27 mouse cellular contexts compared by ENCODE assay signal in genomic region chr9:16489661-16490060, GRCm38 (mm10). TPM values are rescaled to one million over a fixed set of nuclear protein-coding genes. Genes with fewer than 3 reads are reported as not detected.
A peak's percentile ranks its signal among the peaks of the same experiment; 100 is the strongest.
DNase-seq lines count a peak whose midpoint lies in the region; ATAC-seq and TF ChIP-seq lines count a peak whose summit lies in the region.
"Had no signal": no experiment of that assay in that cellular context is flagged by ENCODE, and none has a peak within 500 bp of the region (broad histone marks: within the 10 kb centered on the region; RNA-seq: fewer than 3 reads in every experiment).

No protein-coding gene starts in this region.

- H3K27ac ChIP-seq in hindbrain, embryonic 13.5 days = 0 out of 2 replicates have a peak overlapping the region, but pooled peaks have one; percentile 44
- no peak overlapping the region for H3K27ac ChIP-seq in hindbrain, embryonic 10.5 days
- H3K27ac ChIP-seq in forebrain, embryonic 13.5 days = peak overlapping the region; percentile 58; the same call in 1 of the 2 replicates
- H3K27ac ChIP-seq in hindbrain, postnatal 0 days = no peak overlapping the region
- H3K27ac ChIP-seq in liver, postnatal 0 days (ENCODE audit: low read depth) = no peak overlapping the region
- H3K27ac ChIP-seq in stomach, postnatal 0 days (replicated peaks) = no peak overlapping the region
- H3K27ac ChIP-seq: embryonic facial prominence, embryonic 12.5 days; heart, adult 2 months; heart, embryonic 15.5 days; kidney, postnatal 0 days; left cerebral cortex, adult 2 months; limb, embryonic 10.5 days; liver, embryonic 15.5 days; macrophage had no signal

- no peaks in the 10 kb centered on the region for H3K36me3 ChIP-seq in hindbrain, embryonic 13.5 days
- no peaks in the 10 kb centered on the region for H3K36me3 ChIP-seq in hindbrain, embryonic 10.5 days
- H3K36me3 ChIP-seq in forebrain, embryonic 13.5 days (ENCODE audit: poor library complexity, severe bottlenecking) = no peaks in the 10 kb centered on the region
- no peaks in the 10 kb centered on the region for H3K36me3 ChIP-seq in hindbrain, postnatal 0 days (ENCODE audit: insufficient read depth, low read length)
- no peaks in the 10 kb centered on the region for H3K36me3 ChIP-seq in liver, postnatal 0 days (replicated peaks; ENCODE audit: insufficient read depth, low read length)
- no peaks in the 10 kb centered on the region for H3K36me3 ChIP-seq in stomach, postnatal 0 days (ENCODE audit: control insufficient read depth, insufficient read depth, low read length)
- H3K36me3 ChIP-seq: embryonic facial prominence, embryonic 12.5 days; heart, embryonic 15.5 days; limb, embryonic 10.5 days; liver, embryonic 15.5 days had no signal

- TF ChIP-seq EP300 in liver, postnatal 0 days (IDR thresholded peaks at IDR 0.05; ENCODE audit: low read depth) = no peak
- no peak for TF ChIP-seq EP300 in stomach, postnatal 0 days (optimal IDR thresholded peaks at IDR 0.05)

- no peak overlapping the region for H3K4me3 ChIP-seq in hindbrain, embryonic 13.5 days
- no peak overlapping the region for H3K4me3 ChIP-seq in hindbrain, embryonic 10.5 days
- H3K4me3 ChIP-seq in forebrain, embryonic 13.5 days = no peak overlapping the region
- no peak overlapping the region for H3K4me3 ChIP-seq in hindbrain, postnatal 0 days (ENCODE audit: low read length)
- H3K4me3 ChIP-seq in liver, postnatal 0 days (ENCODE audit: low read depth, low read length) = no peak overlapping the region
- no peak overlapping the region for H3K4me3 ChIP-seq in stomach, postnatal 0 days (ENCODE audit: low read depth, low read length)
- H3K4me3 ChIP-seq: embryonic facial prominence, embryonic 12.5 days; heart, adult 2 months; heart, embryonic 15.5 days; left cerebral cortex, adult 2 months; limb, embryonic 10.5 days; liver, embryonic 15.5 days; myocyte had no signal

- 28% methylated on average over 3 of the region's 3 CpGs for WGBS in hindbrain, embryonic 13.5 days
- WGBS in hindbrain, embryonic 10.5 days = 84% methylated on average over 3 of the region's 3 CpGs
- WGBS in forebrain, embryonic 13.5 days = 11% methylated on average over 3 of the region's 3 CpGs
- 22% methylated on average over 3 of the region's 3 CpGs for WGBS in hindbrain, postnatal 0 days
- 65% methylated on average over 3 of the region's 3 CpGs for WGBS in liver, postnatal 0 days (ENCODE audit: insufficient replicate concordance)
- 64% methylated on average over 3 of the region's 3 CpGs for WGBS in stomach, postnatal 0 days

- ATAC-seq in hindbrain, embryonic 13.5 days (ENCODE audit: low FRiP score) = no peak
- ATAC-seq in forebrain, embryonic 13.5 days = peak; percentile 72; the same call in 1 of the 2 replicates
- ATAC-seq in hindbrain, postnatal 0 days = peak; percentile 32; the same call in 1 of the 2 replicates
- no peak for ATAC-seq in liver, postnatal 0 days
- no peak for ATAC-seq in stomach, postnatal 0 days (ENCODE audit: low FRiP score, low TSS enrichment)
- ATAC-seq: inflammation-experienced regulatory T-cells, adult 6 months had no signal

- H3K27me3 ChIP-seq in hindbrain, embryonic 13.5 days = no peaks in the 10 kb centered on the region
- H3K27me3 ChIP-seq in hindbrain, embryonic 10.5 days (ENCODE audit: insufficient read depth, poor library complexity, severe bottlenecking) = no peaks in the 10 kb centered on the region
- no peaks in the 10 kb centered on the region for H3K27me3 ChIP-seq in forebrain, embryonic 13.5 days
- no peaks in the 10 kb centered on the region for H3K27me3 ChIP-seq in hindbrain, postnatal 0 days (ENCODE audit: insufficient read depth, low read length)
- H3K27me3 ChIP-seq in liver, postnatal 0 days (ENCODE audit: insufficient read depth, low read length) = no peaks in the 10 kb centered on the region
- no peaks in the 10 kb centered on the region for H3K27me3 ChIP-seq in stomach, postnatal 0 days (ENCODE audit: control insufficient read depth, insufficient read depth, low read length)
- H3K27me3 ChIP-seq: embryonic facial prominence, embryonic 12.5 days; heart, embryonic 15.5 days; liver, embryonic 15.5 days had no signal

- no peak for TF ChIP-seq POLR2A in brain, embryonic 14.5 days (IDR thresholded peaks at IDR 0.05; ENCODE audit: borderline replicate concordance, extremely low read depth, insufficient read depth, insufficient read length, poor library complexity, severe bottlenecking)

- no peak overlapping the region for H3K9ac ChIP-seq in hindbrain, embryonic 13.5 days
- H3K9ac ChIP-seq in forebrain, embryonic 13.5 days = no peak overlapping the region
- no peak overlapping the region for H3K9ac ChIP-seq in hindbrain, postnatal 0 days (replicated peaks; ENCODE audit: low read length)
- H3K9ac ChIP-seq in liver, postnatal 0 days (replicated peaks) = no peak overlapping the region
- no peak overlapping the region for H3K9ac ChIP-seq in stomach, postnatal 0 days (ENCODE audit: low read length)
- H3K9ac ChIP-seq: embryonic facial prominence, embryonic 12.5 days; heart, embryonic 15.5 days; liver, embryonic 15.5 days had no signal

- H3K4me1 ChIP-seq in hindbrain, embryonic 13.5 days (replicated peaks) = peaks cover 44% of the 10 kb centered on the region
- H3K4me1 ChIP-seq in hindbrain, embryonic 10.5 days (replicated peaks) = peaks cover 41% of the 10 kb centered on the region
- peaks cover 39% of the 10 kb centered on the region for H3K4me1 ChIP-seq in forebrain, embryonic 13.5 days
- peaks cover 10% of the 10 kb centered on the region for H3K4me1 ChIP-seq in hindbrain, postnatal 0 days (ENCODE audit: insufficient read depth, low read length)
- H3K4me1 ChIP-seq in liver, postnatal 0 days (ENCODE audit: insufficient read depth) = 0 out of 2 replicates have a peak, but pooled peaks cover 4% of the 10 kb centered on the region
- no peaks in the 10 kb centered on the region for H3K4me1 ChIP-seq in stomach, postnatal 0 days (replicated peaks; ENCODE audit: control insufficient read depth, insufficient read depth)
- H3K4me1 ChIP-seq: embryonic facial prominence, embryonic 12.5 days; heart, embryonic 15.5 days; limb, embryonic 10.5 days; liver, embryonic 15.5 days had no signal

- no peaks in the 10 kb centered on the region for H3K9me3 ChIP-seq in hindbrain, embryonic 13.5 days
- H3K9me3 ChIP-seq in hindbrain, embryonic 10.5 days = no peaks in the 10 kb centered on the region
- no peaks in the 10 kb centered on the region for H3K9me3 ChIP-seq in forebrain, embryonic 13.5 days (replicated peaks)
- no peaks in the 10 kb centered on the region for H3K9me3 ChIP-seq in hindbrain, postnatal 0 days (ENCODE audit: low read length)
- no peaks in the 10 kb centered on the region for H3K9me3 ChIP-seq in liver, postnatal 0 days (ENCODE audit: low read length)
- no peaks in the 10 kb centered on the region for H3K9me3 ChIP-seq in stomach, postnatal 0 days (ENCODE audit: control insufficient read depth, low read length)
- H3K9me3 ChIP-seq: embryonic facial prominence, embryonic 12.5 days; heart, embryonic 15.5 days; limb, embryonic 10.5 days; liver, embryonic 15.5 days had no signal

- no peak for DNase-seq in hindbrain, embryonic 10.5 days (ENCODE audit: low spot score)
- DNase-seq in brain, embryonic 14.5 days (ENCODE audit: low read depth) = peak; percentile 89
- DNase-seq in hindbrain, postnatal 0 days (ENCODE audit: low spot score) = peak; percentile 55
- DNase-seq in liver, postnatal 0 days = no peak
- DNase-seq in kidney, adult 18-20 months = no peak
- no peak for DNase-seq in stomach, postnatal 0 days (ENCODE audit: low spot score)
- DNase-seq: adrenal gland, adult 2 months; cerebellum, adult 2 months; gastrocnemius, postnatal 36 days; heart, adult 2 months; heart, postnatal 36 days; kidney, adult 2 months; liver; right cerebral cortex, postnatal 25 days; thymus, postnatal 14 days had no signal

- TF ChIP-seq CTCF in brain, embryonic 14.5 days (IDR thresholded peaks at IDR 0.05; ENCODE audit: borderline replicate concordance, extremely low read depth, insufficient read depth, insufficient read length) = no peak
- TF ChIP-seq CTCF in hindbrain, postnatal 0 days (IDR thresholded peaks at IDR 0.05; ENCODE audit: low read depth) = no peak
- no peak for TF ChIP-seq CTCF in liver, postnatal 0 days (IDR thresholded peaks at IDR 0.05; ENCODE audit: low read depth)
- no peak for TF ChIP-seq CTCF in stomach, postnatal 0 days (IDR thresholded peaks at IDR 0.05; ENCODE audit: low read depth)

- H3K4me2 ChIP-seq in hindbrain, embryonic 13.5 days = no peak overlapping the region
- H3K4me2 ChIP-seq in forebrain, embryonic 13.5 days = no peak overlapping the region
- no peak overlapping the region for H3K4me2 ChIP-seq in hindbrain, postnatal 0 days (ENCODE audit: low read depth, low read length)
- no peak overlapping the region for H3K4me2 ChIP-seq in liver, postnatal 0 days (ENCODE audit: low read depth, low read length)
- no peak overlapping the region for H3K4me2 ChIP-seq in stomach, postnatal 0 days (replicated peaks; ENCODE audit: low read depth)
- H3K4me2 ChIP-seq: embryonic facial prominence, embryonic 12.5 days; heart, embryonic 15.5 days; liver, embryonic 15.5 days had no signal

RNA-seq across cellular contexts. Expression of gene Fat3, which starts 11.4 kb away (rescaled TPM):
- polyA plus RNA-seq in hindbrain, embryonic 13.5 days (2015; fragmentation: Nextera tagmentation; extraction: Ambion mirVana) = 12.8 and 13.7 TPM in 2 replicates
- polyA plus RNA-seq in hindbrain, embryonic 10.5 days (2016; fragmentation: Nextera tagmentation; extraction: Ambion mirVana) = 5.9 and 6.5 TPM in 2 replicates
- 31.5 and 42.0 TPM in 2 replicates for polyA plus RNA-seq in brain, embryonic 14.5 days (2012; rRNA removed)
- polyA plus RNA-seq in forebrain, embryonic 13.5 days (2015; fragmentation: Nextera tagmentation; extraction: Ambion mirVana) = 10.3 and 13.0 TPM in 2 replicates
- total RNA-seq in hindbrain, postnatal 0 days (2014; rRNA removed) = 36.4 and 37.3 TPM in 2 replicates
- polyA plus RNA-seq in hindbrain, postnatal 0 days (2015; fragmentation: Nextera tagmentation; extraction: Ambion mirVana) = 4.4 and 4.7 TPM in 2 replicates
- 0.02 TPM in 2 replicates for polyA plus RNA-seq in liver, postnatal 0 days (2015; fragmentation: Nextera tagmentation; extraction: Ambion mirVana)
- polyA plus RNA-seq in stomach, postnatal 0 days (2015; fragmentation: Nextera tagmentation; extraction: Ambion mirVana) = 0.93 and 1.1 TPM in 2 replicates
- polyA plus RNA-seq: C2C12, myocyte had no signal

Comparison
In these comparisons a context has a peak if more than half of its experiments do, and no peak if none do; other contexts are left out.
1. ATAC-seq: peak in forebrain, embryonic 13.5 days (single experiment) and hindbrain, postnatal 0 days (single experiment); none in hindbrain, embryonic 13.5 days (single experiment), liver, postnatal 0 days (single experiment) and stomach, postnatal 0 days (single experiment).
2. H3K27ac ChIP-seq: peak in hindbrain, embryonic 13.5 days (single experiment) and forebrain, embryonic 13.5 days (single experiment); none in hindbrain, embryonic 10.5 days (single experiment), hindbrain, postnatal 0 days (single experiment), liver, postnatal 0 days (single experiment) and stomach, postnatal 0 days (single experiment).
3. DNase-seq: peak in brain, embryonic 14.5 days (single experiment) and hindbrain, postnatal 0 days (single experiment); none in hindbrain, embryonic 10.5 days (single experiment), liver, postnatal 0 days (single experiment), kidney, adult 18-20 months (single experiment) and stomach, postnatal 0 days (single experiment).